Mouse (Mus musculus) hindbrain, embryonic 13.5 days (tissue): ENCODE measurements at regions not wholly inside any gene's neighbourhood (a gene's known extent, or its start where the extent isn't known, plus 50 kb on each side); places are given as distances from the start of the nearest gene placed in this dataset.

Source experiments
- ATAC-seq: fragments of 200-750 bp; cut with Nextera tagmentation; 2 replicates; pipeline ENCODE4 v1.8.0; 2017; ENCODE audit warnings: moderate TSS enrichment; ENCODE audit not compliant: low FRiP score
- H3K27ac ChIP-seq: fragments of 300-500 bp; sonication (generic); 2 replicates; pipeline ENCODE4 v1.5.1; 2015; ENCODE audit warnings: inconsistent platforms, mild to moderate bottlenecking, moderate library complexity
- H3K27me3 ChIP-seq: fragments of 300-500 bp; sonication (generic); 2 replicates; pipeline ENCODE4 v1.6.1; 2015; ENCODE audit warnings: mild to moderate bottlenecking, inconsistent platforms
- H3K36me3 ChIP-seq: fragments of 300-500 bp; sonication (generic); 2 replicates; pipeline ENCODE4 v1.6.1; 2015; ENCODE audit warnings: mild to moderate bottlenecking, inconsistent platforms
- H3K4me1 ChIP-seq: fragments of 300-500 bp; sonication (generic); replicated peaks from 2 replicates; pipeline ENCODE4 v1.6.1; 2015; ENCODE audit warnings: inconsistent platforms
- H3K4me2 ChIP-seq: fragments of 300-500 bp; sonication (generic); 2 replicates; pipeline ENCODE4 v1.6.1; 2015; ENCODE audit warnings: inconsistent platforms, mild to moderate bottlenecking, moderate library complexity
- H3K4me3 ChIP-seq: fragments of 300-500 bp; sonication (generic); 2 replicates; pipeline ENCODE4 v1.5.1; 2015; ENCODE audit warnings: mild to moderate bottlenecking, inconsistent platforms
- H3K9ac ChIP-seq: fragments of 300-500 bp; sonication (generic); 2 replicates; pipeline ENCODE4 v1.6.1; 2015; ENCODE audit warnings: mild to moderate bottlenecking, inconsistent platforms
- H3K9me3 ChIP-seq: fragments of 300-500 bp; sonication (generic); 2 replicates; pipeline ENCODE4 v1.6.1; 2016; ENCODE audit warnings: inconsistent platforms
- WGBS: fragments of 180-500 bp; shearing (Covaris S2); methylation state at CpG from one replicate; pipeline ENCODE4 v1.1.7; 2015; 5-methylcytosine and 5-hydroxymethylcytosine counted together

- WGBS: 68% methylated on average over 12 of the region's 12 CpGs
- Histone ChIP-seq H3K27ac (no peak overlapping the region), H3K27me3 (no peaks in the 10 kb centered on the region), H3K4me1 (peaks cover 13% of the 10 kb centered on the region), H3K9me3 (0 out of 2 replicates have a peak, but pooled peaks cover 3% of the 10 kb centered on the region), H3K36me3 (no peaks in the 10 kb centered on the region), H3K4me3 (no peak overlapping the region), H3K4me2 (no peak overlapping the region), H3K9ac (no peak overlapping the region)
- ATAC-seq: no peak
These were observed 144.0 kb downstream of the Kit start for GRCm38 (mm10) chr5:75718511-75719225.
